Mouse (Mus musculus) lung, postnatal 0 days (tissue): ENCODE data around the gene Cmss1.

Source experiments
- CTCF ChIP-seq: IDR thresholded peaks from 2 replicates; pipeline ENCODE4 v1.5.1; 2016; ENCODE audit warnings: antibody characterized with exemption, mild to moderate bottlenecking
- EP300 ChIP-seq: IDR thresholded peaks from 2 replicates; pipeline ENCODE4 v1.6.1; 2016; ENCODE audit warnings: antibody characterized with exemption, mild to moderate bottlenecking, control low read depth

DNA sequence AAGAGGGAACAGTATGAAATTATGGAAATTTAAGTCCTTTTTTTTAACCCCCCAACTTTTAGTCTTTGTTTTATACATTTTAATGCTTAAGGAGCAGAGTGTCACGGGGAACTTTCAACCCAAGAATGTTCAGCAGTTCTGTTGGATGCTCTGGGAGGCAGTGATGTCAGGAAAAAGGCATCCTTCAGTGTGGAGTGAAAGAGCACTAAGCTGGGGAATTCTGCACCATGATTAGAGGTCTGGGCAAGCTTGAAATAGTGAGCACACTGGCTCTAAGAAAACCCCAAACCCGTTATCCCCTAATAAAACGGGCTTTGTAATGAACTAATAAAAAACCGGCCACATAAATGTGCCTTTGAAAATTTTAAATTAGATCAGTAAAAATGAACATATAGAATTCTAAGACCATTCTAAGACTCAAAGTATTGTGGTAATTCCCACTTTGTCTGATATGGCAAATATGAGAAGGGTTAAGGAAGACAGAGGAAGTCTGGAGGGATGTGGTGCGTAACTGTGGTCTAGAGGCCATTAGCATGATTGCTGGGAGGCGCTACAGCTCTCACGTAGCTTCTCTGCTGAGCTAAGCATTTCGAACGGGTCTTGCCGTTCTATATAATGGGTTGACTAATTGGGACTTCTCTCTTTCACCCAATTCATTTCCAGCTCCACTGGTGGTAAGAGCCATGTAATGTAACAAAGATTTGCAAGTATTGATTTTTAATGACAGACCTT is 165.8 kb downstream of the Cmss1 start:
- no peak for TF ChIP-seq CTCF
- TF ChIP-seq EP300 = no peak
